In the genomic region with DNA sequence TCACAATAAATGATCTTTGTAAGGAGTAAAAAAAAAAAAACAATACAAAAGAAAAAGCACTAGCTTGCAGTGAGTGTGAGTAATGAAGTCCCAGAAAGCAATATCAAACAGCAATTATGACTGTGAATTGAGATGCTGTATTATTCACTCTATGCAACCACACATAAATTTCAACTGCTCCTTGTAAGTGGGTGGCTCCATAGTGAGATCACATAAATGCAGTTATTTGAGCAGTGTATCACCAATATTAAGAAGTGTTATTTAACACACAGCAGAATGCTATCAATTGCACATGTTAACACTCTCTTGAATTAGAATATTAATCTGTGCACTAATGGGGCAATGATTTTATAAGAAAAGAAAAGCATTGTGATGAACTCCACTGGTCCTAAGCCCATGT, we compare ENCODE assay signal across 22 mouse cellular contexts.
DNase-seq lines count a peak whose midpoint lies in the region; ATAC-seq and TF ChIP-seq lines count a peak whose summit lies in the region.
"Had no signal": no experiment of that assay in that cellular context is flagged by ENCODE, and none has a peak within 500 bp of the region (broad histone marks: within the 10 kb centered on the region; RNA-seq: fewer than 3 reads in every experiment).

No protein-coding gene starts in this region.

- ATAC-seq in neural tube, embryonic 13.5 days (ENCODE audit: low read depth), result peak; percentile 63; the same call in 1 of the 2 replicates
- ATAC-seq in neural tube, embryonic 15.5 days (ENCODE audit: low FRiP score), result no peak
- ATAC-seq in neural tube, embryonic 14.5 days (ENCODE audit: low read depth), result peak; percentile 56; the same call in 1 of the 2 replicates
- ATAC-seq: activated CD4-positive, CD25-positive, alpha-beta regulatory T cell, adult 4 months; CD4-positive, CD25-positive, alpha-beta regulatory T cell, adult 4 months; Patski had no signal

- H3K36me3 ChIP-seq in neural tube, embryonic 13.5 days, result no peaks in the 10 kb centered on the region
- no peaks in the 10 kb centered on the region for H3K36me3 ChIP-seq in neural tube, embryonic 15.5 days
- no peaks in the 10 kb centered on the region for H3K36me3 ChIP-seq in neural tube, embryonic 14.5 days (ENCODE audit: control insufficient read depth, insufficient read depth, low read length)
- H3K36me3 ChIP-seq: G1E had no signal

- TF ChIP-seq POLR2A in brain, embryonic 14.5 days (IDR thresholded peaks at IDR 0.05; ENCODE audit: borderline replicate concordance, extremely low read depth, insufficient read depth, insufficient read length, poor library complexity, severe bottlenecking), result no peak

- H3K4me1 ChIP-seq in neural tube, embryonic 13.5 days (replicated peaks), result no peaks in the 10 kb centered on the region
- H3K4me1 ChIP-seq in neural tube, embryonic 15.5 days, result no peaks in the 10 kb centered on the region
- no peaks in the 10 kb centered on the region for H3K4me1 ChIP-seq in neural tube, embryonic 14.5 days (ENCODE audit: control insufficient read depth, insufficient read depth, low read length)

- no peak overlapping the region for H3K4me3 ChIP-seq in neural tube, embryonic 13.5 days
- H3K4me3 ChIP-seq in neural tube, embryonic 15.5 days (replicated peaks), result no peak overlapping the region
- no peak overlapping the region for H3K4me3 ChIP-seq in neural tube, embryonic 14.5 days (ENCODE audit: low read depth, low read length)

- no peak for DNase-seq in neural tube, embryonic 10.5 days (ENCODE audit: extremely low spot score, low spot score)
- DNase-seq in brain, embryonic 14.5 days (ENCODE audit: low read depth), result peak; percentile 15
- no peak for DNase-seq in liver
- DNase-seq: adrenal gland, adult 2 months; adrenal gland, adult 8-10 months; adrenal gland, postnatal 10 days; adrenal gland, postnatal 14 days; adrenal gland, postnatal 25 days; adrenal gland, postnatal 36 days; B cell, adult 2 months; cerebellum, adult 11 months; cerebellum, adult 11-12 months; cerebellum, adult 18-20 months; cerebellum, adult 2 months had no signal

- H3K27me3 ChIP-seq in neural tube, embryonic 13.5 days, result no peaks in the 10 kb centered on the region
- no peaks in the 10 kb centered on the region for H3K27me3 ChIP-seq in neural tube, embryonic 15.5 days (replicated peaks)
- no peaks in the 10 kb centered on the region for H3K27me3 ChIP-seq in neural tube, embryonic 14.5 days (ENCODE audit: control insufficient read depth, insufficient read depth, low read length)
- H3K27me3 ChIP-seq: CH12.LX, Patski had no signal

- TF ChIP-seq CTCF in brain, embryonic 14.5 days (IDR thresholded peaks at IDR 0.05; ENCODE audit: borderline replicate concordance, extremely low read depth, insufficient read depth, insufficient read length), result no peak

- no peak overlapping the region for H3K4me2 ChIP-seq in neural tube, embryonic 13.5 days
- no peak overlapping the region for H3K4me2 ChIP-seq in neural tube, embryonic 15.5 days
- no peak overlapping the region for H3K4me2 ChIP-seq in neural tube, embryonic 14.5 days (ENCODE audit: low read depth, low read length)

- no peak overlapping the region for H3K9ac ChIP-seq in neural tube, embryonic 13.5 days
- H3K9ac ChIP-seq in neural tube, embryonic 15.5 days (replicated peaks), result no peak overlapping the region
- H3K9ac ChIP-seq in neural tube, embryonic 14.5 days (replicated peaks; ENCODE audit: low read depth, low read length), result no peak overlapping the region

- H3K9me3 ChIP-seq in neural tube, embryonic 13.5 days, result no peaks in the 10 kb centered on the region
- H3K9me3 ChIP-seq in neural tube, embryonic 15.5 days (replicated peaks), result no peaks in the 10 kb centered on the region
- no peaks in the 10 kb centered on the region for H3K9me3 ChIP-seq in neural tube, embryonic 14.5 days (ENCODE audit: control insufficient read depth, low read length)
- H3K9me3 ChIP-seq: G1E had no signal

- H3K27ac ChIP-seq in neural tube, embryonic 13.5 days (replicated peaks), result no peak overlapping the region
- H3K27ac ChIP-seq in neural tube, embryonic 15.5 days (replicated peaks), result no peak overlapping the region
- no peak overlapping the region for H3K27ac ChIP-seq in neural tube, embryonic 14.5 days (ENCODE audit: low read depth, low read length)
